28 mouse cellular contexts compared by ENCODE assay signal in the genomic region with DNA sequence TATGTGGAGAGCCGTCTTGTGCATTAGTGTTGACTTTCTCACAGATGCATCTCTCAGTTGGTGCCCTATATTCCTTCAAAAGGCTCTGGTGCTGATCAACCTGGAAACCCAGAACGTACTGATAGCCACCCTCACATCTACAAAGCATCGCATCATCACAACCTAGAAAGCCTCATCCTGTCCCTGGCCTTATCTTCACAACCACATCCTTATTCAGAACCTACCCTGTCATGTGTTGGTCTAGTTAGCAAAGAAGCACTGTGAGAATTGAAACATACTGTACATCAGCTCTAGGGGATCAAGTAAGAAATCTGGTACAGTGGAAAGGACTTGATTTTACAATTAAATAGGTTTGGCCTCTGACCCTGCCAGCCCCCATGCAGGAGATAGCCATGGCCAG. TPM values are rescaled to one million over a fixed set of nuclear protein-coding genes. Genes with fewer than 3 reads are reported as not detected.
A peak's percentile ranks its signal among the peaks of the same experiment; 100 is the strongest.
DNase-seq lines count a peak whose midpoint lies in the region; ATAC-seq and TF ChIP-seq lines count a peak whose summit lies in the region.
"Had no signal": no experiment of that assay in that cellular context is flagged by ENCODE, and none has a peak within 500 bp of the region (broad histone marks: within the 10 kb centered on the region; RNA-seq: fewer than 3 reads in every experiment).

No protein-coding gene starts in this region.

- 0 out of 2 replicates have a peak overlapping the region, but pooled peaks have one; percentile 10 for H3K9ac ChIP-seq in neural tube, embryonic 15.5 days (replicated peaks)
- H3K9ac ChIP-seq in MEL (ENCODE audit: control insufficient read depth, low read depth, low read length, poor library complexity, severe bottlenecking) = no peak overlapping the region
- H3K9ac ChIP-seq: hindbrain, embryonic 15.5 days; midbrain, embryonic 12.5 days; stomach, embryonic 15.5 days had no signal

- no peak for DNase-seq in neural tube, embryonic 10.5 days (ENCODE audit: extremely low spot score, low spot score)
- DNase-seq in MEL (ENCODE audit: low read depth, low spot score) (peak; percentile 82), adipocyte (ENCODE audit: low spot score) (no peak)
- no peak for DNase-seq in gastrocnemius, postnatal 10 days
- no peak for DNase-seq in cerebellum, adult 8-10 months
- DNase-seq: adrenal gland, adult 2 months; cerebellum, adult 11 months; cerebellum, postnatal 10 days; heart, postnatal 4 days; kidney, postnatal 25 days; layer of hippocampus, postnatal 36 days; lung, adult 18-20 months; lung, postnatal 10 days; right cerebral cortex, postnatal 14 days; thymus, postnatal 4 days had no signal

- no peaks in the 10 kb centered on the region for H3K4me1 ChIP-seq in neural tube, embryonic 15.5 days
- peaks cover 10 to 17% of the 10 kb centered on the region in 2 experiments; a peak in 3 of 4 replicates for H3K4me1 ChIP-seq in MEL (ENCODE audit: control insufficient read depth in 1 of 2, insufficient read depth in 2 of 2, low read length in 2 of 2)
- H3K4me1 ChIP-seq: forebrain, embryonic 10.5 days; hindbrain, embryonic 15.5 days; midbrain, embryonic 12.5 days; stomach, embryonic 15.5 days had no signal

- no peaks in the 10 kb centered on the region for H3K9me3 ChIP-seq in neural tube, embryonic 15.5 days (replicated peaks)
- no peaks in the 10 kb centered on the region for H3K9me3 ChIP-seq in MEL (replicated peaks; ENCODE audit: insufficient read depth, low read length)
- H3K9me3 ChIP-seq: forebrain, embryonic 10.5 days; hindbrain, embryonic 15.5 days; midbrain, embryonic 12.5 days; stomach, embryonic 15.5 days had no signal

- no peak for TF ChIP-seq CTCF in MEL (IDR thresholded peaks at IDR 0.05 in 2 of 3, conservative IDR thresholded peaks at IDR 0.05 in 1 of 3; ENCODE audit: control insufficient read depth in 1 of 3, insufficient read depth in 1 of 3, low read depth in 2 of 3, low read length in 3 of 3, poor library complexity in 1 of 3, severe bottlenecking in 1 of 3)

- TF ChIP-seq RAD21 in MEL (IDR thresholded peaks at IDR 0.05; ENCODE audit: low read depth, low read length) = no peak

- H3K27me3 ChIP-seq in neural tube, embryonic 15.5 days (replicated peaks) = no peaks in the 10 kb centered on the region
- no peaks in the 10 kb centered on the region for H3K27me3 ChIP-seq in MEL (ENCODE audit: control insufficient read depth in 1 of 2, insufficient read depth in 2 of 2, low read length in 2 of 2)
- H3K27me3 ChIP-seq: hindbrain, embryonic 15.5 days; midbrain, embryonic 12.5 days; stomach, embryonic 15.5 days had no signal

- ATAC-seq in neural tube, embryonic 15.5 days (ENCODE audit: low FRiP score) = no peak
- peak; percentile 99 for ATAC-seq in inflammation-experienced regulatory T-cells, adult 6 months
- ATAC-seq: forebrain, embryonic 16.5 days; intestine, embryonic 16.5 days had no signal

- no peaks in the 10 kb centered on the region for H3K79me2 ChIP-seq in MEL (ENCODE audit: control insufficient read depth, insufficient read depth, low read length, poor library complexity)

- peaks cover 80% of the 10 kb centered on the region for H3K36me3 ChIP-seq in neural tube, embryonic 15.5 days
- H3K36me3 ChIP-seq in MEL (ENCODE audit: control insufficient read depth in 1 of 2, insufficient read depth in 2 of 2, low read length in 2 of 2) = peaks cover 0 to 14% of the 10 kb centered on the region in 2 experiments; a peak in 3 of 4 replicates

- TF ChIP-seq EP300 in MEL (IDR thresholded peaks at IDR 0.05; ENCODE audit: low read depth in 1 of 2, low read length in 2 of 2) = peak; percentile 74 to 84

- no peak overlapping the region for H3K4me2 ChIP-seq in neural tube, embryonic 15.5 days
- H3K4me2 ChIP-seq: hindbrain, embryonic 15.5 days; liver, embryonic 11.5 days; midbrain, embryonic 12.5 days; stomach, embryonic 15.5 days had no signal

- H3K27ac ChIP-seq in neural tube, embryonic 15.5 days (replicated peaks) = no peak overlapping the region
- peak overlapping the region; percentile 54 for H3K27ac ChIP-seq in MEL (ENCODE audit: control insufficient read depth, low read depth, low read length)
- H3K27ac ChIP-seq: forebrain, embryonic 10.5 days; hindbrain, embryonic 15.5 days; layer of hippocampus, adult 2 months; midbrain, embryonic 12.5 days; stomach, embryonic 15.5 days had no signal

- WGBS in neural tube, embryonic 15.5 days = 95% methylated on average over 3 of the region's 3 CpGs

- no peak for TF ChIP-seq POLR2A in MEL (IDR thresholded peaks at IDR 0.05; ENCODE audit: control insufficient read depth in 1 of 2, insufficient read depth in 1 of 2, low read depth in 1 of 2, low read length in 2 of 2, poor library complexity in 1 of 2)

- H3K4me3 ChIP-seq in neural tube, embryonic 15.5 days (replicated peaks) = no peak overlapping the region
- no peak overlapping the region for H3K4me3 ChIP-seq in MEL (ENCODE audit: control insufficient read depth in 1 of 2, insufficient read depth in 1 of 2, low read depth in 2 of 2, low read length in 2 of 2)
- H3K4me3 ChIP-seq: forebrain, embryonic 10.5 days; hindbrain, embryonic 15.5 days; layer of hippocampus, adult 2 months; midbrain, embryonic 12.5 days; stomach, embryonic 15.5 days had no signal

TF ChIP-seq in MEL, 35 proteins besides CTCF, POLR2A, EP300 and RAD21 (continues in another document):
- TF ChIP-seq CHD2 (IDR thresholded peaks at IDR 0.05; ENCODE audit: low read length) = no peak
- TF ChIP-seq TAL1 (IDR thresholded peaks at IDR 0.05; ENCODE audit: low read length) = peak; percentile 32; the same call in 1 of the 2 replicates
- no peak for TF ChIP-seq ZMIZ1 (IDR thresholded peaks at IDR 0.05; ENCODE audit: low read depth, low read length)
- TF ChIP-seq RCOR1 (IDR thresholded peaks at IDR 0.05; ENCODE audit: low read depth, low read length) = peak; percentile 92
- no peak for TF ChIP-seq MAFK (IDR thresholded peaks at IDR 0.05; ENCODE audit: borderline replicate concordance, low read depth, low read length)
- no peak for TF ChIP-seq MEF2A (IDR thresholded peaks at IDR 0.05; ENCODE audit: extremely low read depth, insufficient replicate concordance, low read depth, low read length, poor library complexity, severe bottlenecking)
- no peak for TF ChIP-seq MAZ (IDR thresholded peaks at IDR 0.05; ENCODE audit: low read depth, low read length)
- TF ChIP-seq SIN3A (IDR thresholded peaks at IDR 0.05; ENCODE audit: low read length) = peak; percentile 64; the same call in 1 of the 2 replicates
- peak; percentile 61; the same call in 1 of the 2 replicates for TF ChIP-seq MXI1 (IDR thresholded peaks at IDR 0.05; ENCODE audit: low read depth, low read length)
- TF ChIP-seq BHLHE40 (IDR thresholded peaks at IDR 0.05; ENCODE audit: borderline replicate concordance, low read depth, low read length) = no peak; the same call in 1 of the 2 replicates
- 0 out of 2 replicates have a peak, but pooled peaks have one; percentile 28 for TF ChIP-seq KAT2A (conservative IDR thresholded peaks at IDR 0.05; ENCODE audit: low read depth, low read length)
- TF ChIP-seq TBP (IDR thresholded peaks at IDR 0.05; ENCODE audit: low read depth, low read length) = no peak
- peak; percentile 60 for TF ChIP-seq MAX (IDR thresholded peaks at IDR 0.05; ENCODE audit: low read length)
- TF ChIP-seq SMC3 (IDR thresholded peaks at IDR 0.05; ENCODE audit: low read depth, low read length) = no peak
- TF ChIP-seq GABPA (IDR thresholded peaks at IDR 0.05; ENCODE audit: low read depth, low read length) = no peak
- TF ChIP-seq HCFC1 (IDR thresholded peaks at IDR 0.05; ENCODE audit: low read depth, low read length) = no peak
- no peak for TF ChIP-seq E2F4 (IDR thresholded peaks at IDR 0.05; ENCODE audit: borderline replicate concordance, low read depth, low read length)
- TF ChIP-seq POLR2AphosphoS5 (IDR thresholded peaks at IDR 0.05; ENCODE audit: borderline replicate concordance, low read depth, low read length) = no peak
- TF ChIP-seq POLR2AphosphoS2 (IDR thresholded peaks at IDR 0.05; ENCODE audit: low read length) = no peak
- TF ChIP-seq JUND (IDR thresholded peaks at IDR 0.05; ENCODE audit: low read depth, low read length) = peak; percentile 59; the same call in 1 of the 2 replicates
- no peak for TF ChIP-seq NRF1 (IDR thresholded peaks at IDR 0.05; ENCODE audit: insufficient read depth, low read depth, low read length, poor library complexity, severe bottlenecking)
- TF ChIP-seq UBTF (IDR thresholded peaks at IDR 0.05; ENCODE audit: borderline replicate concordance, insufficient read depth, low read depth, low read length) = no peak
- TF ChIP-seq CHD1 (IDR thresholded peaks at IDR 0.05; ENCODE audit: low read depth, low read length) = no peak
- TF ChIP-seq TCF12 (IDR thresholded peaks at IDR 0.05; ENCODE audit: low read depth, low read length) = peak; percentile 76; the same call in 1 of the 2 replicates
- TF ChIP-seq NELFE (IDR thresholded peaks at IDR 0.05; ENCODE audit: low read depth, low read length) = no peak
- TF ChIP-seq MYC (IDR thresholded peaks at IDR 0.05; ENCODE audit: low read depth, low read length) = no peak; the same call in 1 of the 2 replicates
- TF ChIP-seq ETS1 (IDR thresholded peaks at IDR 0.05; ENCODE audit: low read depth, low read length) = peak; percentile 90
- no peak for TF ChIP-seq ZKSCAN1 (IDR thresholded peaks at IDR 0.05; ENCODE audit: low read depth, low read length)
- no peak for TF ChIP-seq MYB (IDR thresholded peaks at IDR 0.05; ENCODE audit: low read depth, low read length)
- no peak for TF ChIP-seq ELF1 (IDR thresholded peaks at IDR 0.05; ENCODE audit: low read depth, low read length)
- TF ChIP-seq ZC3H11A (IDR thresholded peaks at IDR 0.05; ENCODE audit: low read depth, low read length) = no peak

RNA-seq across cellular contexts. Expression of a gene that starts 23.8 kb away (rescaled TPM):
- not detected in 2 replicates for polyA plus RNA-seq in neural tube, embryonic 15.5 days (2015; fragmentation: Nextera tagmentation; extraction: Ambion mirVana)
- 0.10 TPM in 1 of 2 replicates, not detected in the other for total RNA-seq in MEL (2012; rRNA removed)
- polyA plus RNA-seq in MEL (2012; ENCODE audit: insufficient read depth in 1 of 2, insufficient read length in 2 of 2, low read depth in 1 of 2, low replicate concordance in 2 of 2, missing spikeins in 1 of 2) = not detected
- under 1 TPM in 1 of 3 experiments, not detected in 2; 0.55 TPM for polyA plus RNA-seq in inflammation-experienced regulatory T-cells, adult 6 months (2017; shearing (Covaris generic))
- total RNA-seq in gastrocnemius, postnatal 10 days (2021) = 10 to 100 TPM; 77.1 to 79.5 TPM
- polyA plus RNA-seq: embryonic facial prominence, embryonic 11.5 days; forebrain, embryonic 10.5 days; forebrain, embryonic 16.5 days; hindbrain, embryonic 15.5 days; intestine, embryonic 16.5 days; limb, embryonic 11.5 days; liver, embryonic 11.5 days; midbrain, embryonic 12.5 days; neural tube, embryonic 14.5 days had no signal

RNA-seq across cellular contexts. Expression of a gene that starts 44.2 kb away (rescaled TPM):
- 71.5 and 149 TPM in 2 replicates for polyA plus RNA-seq in neural tube, embryonic 15.5 days (2015; fragmentation: Nextera tagmentation; extraction: Ambion mirVana)
- total RNA-seq in MEL (2012; rRNA removed) = 139 and 156 TPM in 2 replicates
- 100 to 1,000 TPM in 1 of 2 experiments, not detected in 1; 724 TPM for polyA plus RNA-seq in MEL (2012; ENCODE audit: insufficient read depth in 1 of 2, insufficient read length in 2 of 2, low read depth in 1 of 2, low replicate concordance in 2 of 2, missing spikeins in 1 of 2)
- 1,000 to 10,000 TPM; 1,111 to 1,581 (median 1,117) TPM for polyA plus RNA-seq in inflammation-experienced regulatory T-cells, adult 6 months (2017; shearing (Covaris generic))
- 100 to 1,000 TPM; 133 to 155 TPM for total RNA-seq in gastrocnemius, postnatal 10 days (2021)
